8 mouse cellular contexts compared by ENCODE assay signal in genomic region chr17:46384061-46384801, GRCm38 (mm10). TPM values are rescaled to one million over a fixed set of nuclear protein-coding genes. Genes with fewer than 3 reads are reported as not detected.
DNase-seq lines count a peak whose midpoint lies in the region; ATAC-seq and TF ChIP-seq lines count a peak whose summit lies in the region.

No protein-coding gene starts in this region.

- H3K27me3 ChIP-seq in forebrain, postnatal 0 days (ENCODE audit: insufficient read depth, low read length) = no peaks in the 10 kb centered on the region
- no peaks in the 10 kb centered on the region for H3K27me3 ChIP-seq in intestine, embryonic 14.5 days (replicated peaks; ENCODE audit: control insufficient read depth, insufficient read depth, low read length)
- peaks cover 15% of the 10 kb centered on the region; the same call in 1 of the 2 replicates for H3K27me3 ChIP-seq in liver, embryonic 12.5 days (replicated peaks)
- H3K27me3 ChIP-seq in neural tube, embryonic 12.5 days (replicated peaks) = no peaks in the 10 kb centered on the region
- peaks cover 14% of the 10 kb centered on the region for H3K27me3 ChIP-seq in thymus, adult 2 months (ENCODE audit: control insufficient read depth, insufficient read depth, low read length)

- no peaks in the 10 kb centered on the region for H3K9me3 ChIP-seq in forebrain, postnatal 0 days (ENCODE audit: low read length)
- no peaks in the 10 kb centered on the region for H3K9me3 ChIP-seq in intestine, embryonic 14.5 days (ENCODE audit: control insufficient read depth, low read length)
- no peaks in the 10 kb centered on the region for H3K9me3 ChIP-seq in liver, embryonic 12.5 days (replicated peaks)
- no peaks in the 10 kb centered on the region for H3K9me3 ChIP-seq in neural tube, embryonic 12.5 days

- TF ChIP-seq CTCF in forebrain, postnatal 0 days (IDR thresholded peaks at IDR 0.05; ENCODE audit: low read depth) = no peak
- no peak for TF ChIP-seq CTCF in thymus, adult 2 months (IDR thresholded peaks at IDR 0.05; ENCODE audit: borderline replicate concordance, control insufficient read depth, extremely low read depth, insufficient read depth, low read length, poor library complexity)

- peak; percentile 32; the same call in 1 of the 2 replicates for ATAC-seq in forebrain, postnatal 0 days
- ATAC-seq in intestine, embryonic 14.5 days (replicated peaks; ENCODE audit: low FRiP score, low TSS enrichment, low read depth) = peak; percentile 29
- no peak for ATAC-seq in liver, embryonic 12.5 days
- peak; percentile 34; the same call in 1 of the 2 replicates for ATAC-seq in neural tube, embryonic 12.5 days (ENCODE audit: low FRiP score, low read depth)

- TF ChIP-seq POLR2A in thymus, adult 2 months (IDR thresholded peaks at IDR 0.05; ENCODE audit: control insufficient read depth, extremely low read depth, insufficient read depth, low read length, poor library complexity) = no peak

- peak overlapping the region; percentile 79 for H3K4me2 ChIP-seq in forebrain, postnatal 0 days (ENCODE audit: low read depth)
- H3K4me2 ChIP-seq in intestine, embryonic 14.5 days (ENCODE audit: low read length) = peak overlapping the region; percentile 60
- peak overlapping the region; percentile 99 for H3K4me2 ChIP-seq in liver, embryonic 12.5 days
- H3K4me2 ChIP-seq in neural tube, embryonic 12.5 days (replicated peaks) = peak overlapping the region; percentile 70

- peaks cover 14% of the 10 kb centered on the region; the same call in 1 of the 2 replicates for H3K4me1 ChIP-seq in forebrain, postnatal 0 days (ENCODE audit: insufficient read depth)
- peaks cover 9% of the 10 kb centered on the region for H3K4me1 ChIP-seq in intestine, embryonic 14.5 days (replicated peaks; ENCODE audit: control insufficient read depth, insufficient read depth, low read length)
- peaks cover 19% of the 10 kb centered on the region for H3K4me1 ChIP-seq in liver, embryonic 12.5 days
- H3K4me1 ChIP-seq in neural tube, embryonic 12.5 days = peaks cover 15% of the 10 kb centered on the region
- H3K4me1 ChIP-seq in thymus, adult 2 months (replicated peaks; ENCODE audit: control insufficient read depth, insufficient read depth, low read length) = peaks cover 7% of the 10 kb centered on the region

- 4% methylated on average over 69 of the region's 70 CpGs for WGBS in forebrain, postnatal 0 days
- WGBS in intestine, embryonic 14.5 days = 1% methylated on average over 66 of the region's 70 CpGs
- under 1% methylated on average over 68 of the region's 70 CpGs for WGBS in liver, embryonic 12.5 days (ENCODE audit: insufficient replicate concordance)
- under 1% methylated on average over 69 of the region's 70 CpGs for WGBS in neural tube, embryonic 12.5 days
- WGBS in thymus, adult 2 months = 4% methylated on average over 66 of the region's 70 CpGs

- H3K27ac ChIP-seq in forebrain, postnatal 0 days (ENCODE audit: low read depth, low read length) = peak overlapping the region; percentile 89
- H3K27ac ChIP-seq in intestine, embryonic 14.5 days (ENCODE audit: low read depth) = peak overlapping the region; percentile 83
- peak overlapping the region; percentile 81 for H3K27ac ChIP-seq in liver, embryonic 12.5 days
- peak overlapping the region; percentile 80 for H3K27ac ChIP-seq in neural tube, embryonic 12.5 days
- H3K27ac ChIP-seq in thymus, adult 2 months (ENCODE audit: control insufficient read depth, insufficient read depth, low read length) = no peak overlapping the region

- peaks cover 10% of the 10 kb centered on the region; the same call in 1 of the 2 replicates for H3K36me3 ChIP-seq in forebrain, postnatal 0 days (ENCODE audit: insufficient read depth)
- H3K36me3 ChIP-seq in intestine, embryonic 14.5 days (ENCODE audit: control insufficient read depth, insufficient read depth, low read length) = peaks cover 26% of the 10 kb centered on the region; the same call in 1 of the 2 replicates
- peaks cover 17% of the 10 kb centered on the region; the same call in 1 of the 2 replicates for H3K36me3 ChIP-seq in liver, embryonic 12.5 days
- peaks cover 20% of the 10 kb centered on the region for H3K36me3 ChIP-seq in neural tube, embryonic 12.5 days
- no peaks in the 10 kb centered on the region for H3K36me3 ChIP-seq in thymus, adult 2 months (ENCODE audit: control insufficient read depth, insufficient read depth, low read length)

- peak overlapping the region; percentile 88 for H3K9ac ChIP-seq in forebrain, postnatal 0 days
- H3K9ac ChIP-seq in intestine, embryonic 14.5 days (ENCODE audit: low read length) = peak overlapping the region; percentile 92
- H3K9ac ChIP-seq in liver, embryonic 12.5 days = peak overlapping the region; percentile 93
- H3K9ac ChIP-seq in neural tube, embryonic 12.5 days = peak overlapping the region; percentile 99

- H3K4me3 ChIP-seq in forebrain, postnatal 0 days (ENCODE audit: low read depth, low read length) = peak overlapping the region; percentile 85
- H3K4me3 ChIP-seq in intestine, embryonic 14.5 days (ENCODE audit: low read depth, low read length) = peak overlapping the region; percentile 87
- H3K4me3 ChIP-seq in liver, embryonic 12.5 days = peak overlapping the region; percentile 85
- H3K4me3 ChIP-seq in neural tube, embryonic 12.5 days = peak overlapping the region; percentile 98
- H3K4me3 ChIP-seq in thymus, adult 2 months (ENCODE audit: control insufficient read depth, insufficient read depth, low read length) = peak overlapping the region; percentile 77

- DNase-seq in frontal cortex, postnatal 36 days (ENCODE audit: low spot score in 2 of 2) = peak; percentile 13 to 24
- no peak for DNase-seq in frontal cortex, adult 2 months (ENCODE audit: extremely low spot score in 1 of 2, low spot score in 1 of 2)
- peak; percentile 6 for DNase-seq in c-Kit-positive CD71-positive TER-119-negative erythroid progenitor cells, embryonic 14.5 days (ENCODE audit: low read depth)
- DNase-seq in forebrain, postnatal 0 days = peak; percentile 42
- peak; percentile 79 for DNase-seq in intestine, embryonic 14.5 days (ENCODE audit: low spot score)
- DNase-seq in thymus, adult 2 months = peak; percentile 35

RNA-seq across cellular contexts. Expression of gene Zfp318, which starts 0.7 kb away (rescaled TPM):
- polyA plus RNA-seq in frontal cortex, adult 2 months (2012; rRNA removed) = 29.6 and 30.7 TPM in 2 replicates
- 26.1 and 28.3 TPM in 2 replicates for total RNA-seq in forebrain, postnatal 0 days (2014; rRNA removed)
- 11.2 and 17.6 TPM in 2 replicates for polyA plus RNA-seq in forebrain, postnatal 0 days (2015; fragmentation: Nextera tagmentation; extraction: Ambion mirVana)
- 8.5 and 14.6 TPM in 2 replicates for polyA plus RNA-seq in intestine, embryonic 14.5 days (2014; fragmentation: Nextera tagmentation; extraction: Ambion mirVana)
- 4.4 and 4.5 TPM in 2 replicates for polyA plus RNA-seq in liver, embryonic 12.5 days (2016; fragmentation: Nextera tagmentation; extraction: Ambion mirVana)
- polyA plus RNA-seq in neural tube, embryonic 12.5 days (2016; fragmentation: Nextera tagmentation; extraction: Ambion mirVana) = 17.1 and 18.4 TPM in 2 replicates
- polyA plus RNA-seq in thymus, adult 2 months (2012; rRNA removed) = 18.3 and 20.7 TPM in 2 replicates

RNA-seq across cellular contexts. Expression of gene Crip3, which starts 44.5 kb away (rescaled TPM):
- polyA plus RNA-seq in frontal cortex, adult 2 months (2012; rRNA removed) = 9.1 and 13.8 TPM in 2 replicates
- total RNA-seq in forebrain, postnatal 0 days (2014; rRNA removed) = 0.52 and 1.1 TPM in 2 replicates
- 2.8 and 4.3 TPM in 2 replicates for polyA plus RNA-seq in forebrain, postnatal 0 days (2015; fragmentation: Nextera tagmentation; extraction: Ambion mirVana)
- 0.57 and 0.67 TPM in 2 replicates for polyA plus RNA-seq in intestine, embryonic 14.5 days (2014; fragmentation: Nextera tagmentation; extraction: Ambion mirVana)
- polyA plus RNA-seq in liver, embryonic 12.5 days (2016; fragmentation: Nextera tagmentation; extraction: Ambion mirVana) = 0.25 TPM in 1 of 2 replicates, not detected in the other
- polyA plus RNA-seq in neural tube, embryonic 12.5 days (2016; fragmentation: Nextera tagmentation; extraction: Ambion mirVana) = 0.74 and 0.75 TPM in 2 replicates
- 348 and 429 TPM in 2 replicates for polyA plus RNA-seq in thymus, adult 2 months (2012; rRNA removed)

RNA-seq across cellular contexts. Expression of gene Slc22a7, which starts 54.0 kb away (rescaled TPM):
- polyA plus RNA-seq in frontal cortex, adult 2 months (2012; rRNA removed) = 0.15 and 0.18 TPM in 2 replicates
- 0.24 TPM in 1 of 2 replicates, not detected in the other for total RNA-seq in forebrain, postnatal 0 days (2014; rRNA removed)
- 0.11 and 0.13 TPM in 2 replicates for polyA plus RNA-seq in forebrain, postnatal 0 days (2015; fragmentation: Nextera tagmentation; extraction: Ambion mirVana)
- polyA plus RNA-seq in intestine, embryonic 14.5 days (2014; fragmentation: Nextera tagmentation; extraction: Ambion mirVana) = not detected in 2 replicates
- not detected in 2 replicates for polyA plus RNA-seq in liver, embryonic 12.5 days (2016; fragmentation: Nextera tagmentation; extraction: Ambion mirVana)
- not detected in 2 replicates for polyA plus RNA-seq in neural tube, embryonic 12.5 days (2016; fragmentation: Nextera tagmentation; extraction: Ambion mirVana)
- polyA plus RNA-seq in thymus, adult 2 months (2012; rRNA removed) = 1.2 and 3.3 TPM in 2 replicates

RNA-seq across cellular contexts. Expression of gene Abcc10, which starts 56.1 kb away (rescaled TPM):
- polyA plus RNA-seq in frontal cortex, adult 2 months (2012; rRNA removed) = 10.9 and 11.4 TPM in 2 replicates
- 6.5 and 8.3 TPM in 2 replicates for total RNA-seq in forebrain, postnatal 0 days (2014; rRNA removed)
- 3.7 and 5.0 TPM in 2 replicates for polyA plus RNA-seq in forebrain, postnatal 0 days (2015; fragmentation: Nextera tagmentation; extraction: Ambion mirVana)
- 5.4 and 5.6 TPM in 2 replicates for polyA plus RNA-seq in intestine, embryonic 14.5 days (2014; fragmentation: Nextera tagmentation; extraction: Ambion mirVana)
- polyA plus RNA-seq in liver, embryonic 12.5 days (2016; fragmentation: Nextera tagmentation; extraction: Ambion mirVana) = 2.4 and 2.9 TPM in 2 replicates
- 9.1 and 10.0 TPM in 2 replicates for polyA plus RNA-seq in neural tube, embryonic 12.5 days (2016; fragmentation: Nextera tagmentation; extraction: Ambion mirVana)
- 31.8 and 33.4 TPM in 2 replicates for polyA plus RNA-seq in thymus, adult 2 months (2012; rRNA removed)

Comparison
In these comparisons a context has a peak if more than half of its experiments do, and no peak if none do; other contexts are left out.
1. DNase-seq: peak in frontal cortex, postnatal 36 days (2 of 2), c-Kit-positive CD71-positive TER-119-negative erythroid progenitor cells, embryonic 14.5 days (single experiment), forebrain, postnatal 0 days (single experiment), intestine, embryonic 14.5 days (single experiment) and thymus, adult 2 months (single experiment); none in frontal cortex, adult 2 months (0 of 2).
2. RNA of gene Crip3, which starts 44.5 kb away (polyA plus RNA-seq): 348 to 429 TPM in thymus, adult 2 months; 9.1 to 13.8 TPM in frontal cortex, adult 2 months, 2.8 to 4.3 TPM in forebrain, postnatal 0 days, 0.74 to 0.75 TPM in neural tube, embryonic 12.5 days, 0.57 to 0.67 TPM in intestine, embryonic 14.5 days and 0.25 TPM in liver, embryonic 12.5 days; every median in the first group is over 10 times any median in the second.
3. Peak in every context shown above with its lines, with median percentiles within 50 percentile points of each other: H3K4me2 ChIP-seq, H3K4me3 ChIP-seq and H3K9ac ChIP-seq.